Mouse (Mus musculus) cerebellum, adult 9-10 months (tissue): ENCODE measurements at regions not wholly inside any gene's neighbourhood (a gene's known extent, or its start where the extent isn't known, plus 50 kb on each side); places are given as distances from the start of the nearest gene placed in this dataset.

Source experiments
- DNase-seq: peaks from one replicate; pipeline ENCODE4 v3.0.0; 2022

DNA sequence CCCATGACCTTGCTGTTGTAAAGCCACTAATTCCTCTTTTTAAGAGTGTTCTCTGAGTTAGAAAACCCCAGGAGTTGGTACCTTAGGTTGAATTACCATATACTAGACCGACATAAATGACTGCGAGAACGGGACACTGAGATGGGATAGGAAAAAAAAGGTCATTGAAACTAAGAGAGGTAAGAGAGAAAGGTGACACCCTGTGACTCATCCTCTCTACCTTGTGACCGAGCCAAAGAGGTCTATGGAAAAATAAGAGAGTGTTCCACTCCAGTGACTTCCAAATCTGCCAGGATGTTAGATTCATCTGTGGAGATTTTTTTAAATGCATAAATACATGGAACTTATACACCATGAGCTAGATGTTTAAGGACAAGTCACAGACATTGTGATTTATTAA is 115.3 kb upstream of the Trib2 start:
- DNase-seq: no peak

DNA sequence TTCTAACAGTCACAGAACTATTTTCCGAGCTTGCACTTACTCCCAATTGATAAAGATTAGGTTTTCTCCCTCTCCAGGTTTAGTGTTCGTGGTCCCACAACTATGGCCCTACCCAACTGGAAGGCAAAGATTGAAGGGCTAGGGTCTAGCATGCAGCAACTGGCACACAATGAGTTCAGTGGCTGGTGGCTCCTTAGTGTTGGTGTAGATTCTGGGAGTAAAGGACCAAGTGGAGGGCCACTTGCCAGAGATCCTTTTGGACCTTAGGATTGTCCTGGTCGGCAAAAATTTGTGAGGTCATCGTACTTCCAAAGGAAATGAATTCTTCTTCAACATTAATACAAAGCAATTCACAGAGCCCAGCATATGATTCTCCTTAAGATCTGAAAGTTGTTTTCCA is 114.8 kb upstream of the Trib2 start:
- no peak for DNase-seq

DNA sequence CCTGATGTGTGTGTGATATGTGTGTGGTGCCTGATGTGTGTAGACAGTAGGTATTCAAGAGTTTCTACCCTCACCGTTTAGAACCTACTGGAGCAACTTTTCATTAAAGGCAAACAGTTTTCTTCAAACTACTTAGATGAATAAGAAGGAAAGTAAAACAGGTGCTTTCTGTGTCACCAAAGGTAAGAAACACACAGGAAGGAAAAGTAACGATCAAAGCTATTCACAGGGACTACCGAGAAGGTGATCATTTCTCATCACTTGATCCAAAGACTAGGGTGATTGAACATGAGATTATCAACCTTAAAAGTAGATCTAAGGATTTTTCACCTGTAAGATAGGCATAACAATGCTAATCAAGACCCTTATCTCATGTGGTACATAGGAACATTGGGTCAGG is 113.4 kb upstream of the Trib2 start:
- DNase-seq: no peak

GRCm38 (mm10) chr12:15929541-15929940 is 112.8 kb upstream of the Trib2 start:
- no peak for DNase-seq

DNA sequence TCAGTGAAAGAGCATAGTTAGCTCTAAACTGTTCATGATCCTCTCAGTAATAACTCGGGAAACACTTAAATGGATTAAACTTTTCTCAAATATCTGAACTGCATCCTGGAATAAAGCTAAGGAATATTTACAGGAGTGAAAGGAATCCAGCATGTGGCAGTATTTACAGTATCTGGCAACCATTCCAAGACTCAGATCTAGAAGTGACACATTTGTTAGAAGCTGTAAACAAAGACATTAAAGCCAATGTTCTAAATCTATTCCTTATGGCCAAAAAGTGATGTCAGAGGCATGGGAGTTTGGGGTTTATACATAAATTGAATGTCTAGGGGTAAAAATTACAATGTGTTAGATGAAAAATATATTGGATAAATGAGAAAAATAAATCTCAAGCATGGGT is 101.6 kb upstream of the Trib2 start:
- no peak for DNase-seq

- no peak for DNase-seq
Measured at GRCm38 (mm10) chr12:15912959-15913358, 96.2 kb upstream of the Trib2 start.

DNA sequence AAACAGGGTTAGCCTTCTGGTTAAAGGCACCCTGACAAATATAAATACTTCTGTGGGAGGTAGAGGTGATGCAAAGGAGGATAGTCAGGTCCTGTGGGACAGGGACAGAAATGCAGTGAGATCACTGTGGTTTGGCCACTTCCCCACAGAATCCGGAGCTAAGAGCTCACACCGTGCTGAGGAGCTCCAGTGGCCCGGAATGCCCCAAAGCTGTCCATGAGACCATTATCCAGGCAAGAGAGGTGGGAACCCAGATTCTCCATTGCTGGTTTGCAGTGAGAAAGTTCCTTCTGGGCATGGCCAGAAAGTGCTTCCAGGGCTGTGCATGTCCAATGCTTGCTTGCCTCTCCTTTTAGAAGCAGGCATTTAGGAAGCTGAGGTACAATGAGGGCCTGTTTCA is 95.8 kb upstream of the Trib2 start:
- DNase-seq: no peak

DNA sequence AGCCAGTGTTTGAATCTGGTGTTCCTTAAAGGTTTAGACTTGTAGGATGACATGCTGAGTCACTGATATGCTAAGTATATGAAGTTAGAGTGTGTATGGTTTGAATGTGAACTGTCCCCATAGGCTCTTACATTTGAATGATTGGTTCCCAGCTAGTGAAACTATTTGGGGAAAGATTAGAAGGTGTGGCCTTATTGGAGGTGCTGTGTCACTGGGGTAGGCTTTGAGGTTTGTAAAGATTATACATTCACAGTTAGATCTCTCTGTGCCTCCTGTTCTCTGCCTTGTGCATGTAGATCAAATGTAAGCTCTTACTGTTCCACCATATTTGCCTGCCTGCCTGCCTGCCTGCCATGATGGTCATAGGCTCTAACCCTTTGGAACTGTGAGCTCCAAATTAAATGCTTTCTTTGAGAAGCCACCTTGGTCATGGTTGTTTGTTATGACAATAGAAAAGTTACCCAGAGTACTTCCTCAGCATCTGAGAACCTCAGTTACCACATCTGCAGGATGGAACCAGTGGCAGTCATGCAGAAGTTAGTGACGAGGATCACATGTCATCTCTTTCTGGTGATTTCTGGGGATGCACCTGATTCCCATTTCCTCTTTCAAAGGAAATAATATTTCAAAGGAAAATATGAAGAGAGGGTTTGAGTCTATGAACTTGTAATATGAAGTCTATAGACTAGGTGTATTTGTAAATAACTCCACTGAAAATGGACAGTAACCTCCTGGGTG is 94.7 kb upstream of the Trib2 start:
- no peak for DNase-seq

GRCm38 (mm10) chr12:15897539-15897938 is 80.8 kb upstream of the Trib2 start:
- DNase-seq: peak; percentile 5

GRCm38 (mm10) chr12:15896511-15896910 is 79.8 kb upstream of the Trib2 start:
- no peak for DNase-seq

GRCm38 (mm10) chr12:15895215-15895614 is 78.5 kb upstream of the Trib2 start:
- no peak for DNase-seq

DNA sequence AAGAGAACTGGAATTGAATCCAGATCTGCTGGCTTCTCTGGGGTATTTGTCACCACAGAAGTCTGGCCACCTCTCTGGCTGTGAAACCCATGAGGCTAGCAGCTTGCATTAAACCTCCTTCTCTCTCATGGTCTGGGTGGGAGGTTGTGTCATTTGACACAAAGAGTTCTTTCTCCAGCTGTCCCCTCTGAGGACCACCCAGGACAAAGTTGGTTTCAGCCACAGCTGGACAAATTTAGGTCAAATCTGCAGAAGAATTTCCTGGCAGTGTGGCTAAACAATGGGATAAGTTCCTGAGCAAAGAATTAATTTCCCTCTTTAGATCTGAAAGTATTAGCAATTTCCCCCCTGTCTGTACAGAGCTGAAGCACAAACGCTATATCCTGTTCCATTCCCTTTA is 73.9 kb upstream of the Trib2 start:
- no peak for DNase-seq

- no peak for DNase-seq
Measured at GRCm38 (mm10) chr12:15879907-15880430, 63.2 kb upstream of the Trib2 start.
